Mouse (Mus musculus): ENCODE data around the gene Nudc. TPM values are rescaled to one million over a fixed set of nuclear protein-coding genes. Genes with fewer than 3 reads are reported as not detected.

The Nudc gene
- polyA plus RNA-seq, 1 experiment = 130 TPM

DNA sequence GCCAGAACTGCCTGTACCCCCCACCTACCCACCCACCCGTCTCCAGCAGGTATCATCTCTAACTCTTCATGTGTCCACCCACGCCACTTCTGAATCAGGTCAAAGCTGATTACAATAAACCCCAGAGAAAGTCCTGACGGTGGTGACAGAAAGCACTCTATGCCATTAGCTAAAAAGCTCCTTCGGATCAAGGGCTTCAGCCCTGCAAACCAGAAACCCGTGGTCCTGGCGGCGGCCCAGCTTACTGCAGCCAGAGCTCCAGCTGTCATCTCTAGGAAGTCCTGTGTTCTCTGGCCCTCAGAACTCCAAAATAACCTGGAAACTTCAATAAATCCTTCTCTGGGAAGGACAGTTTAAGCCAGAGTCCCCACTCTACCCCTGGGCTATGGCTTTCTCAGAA is 50.1 kb downstream of the Nudc start:
- Histone ChIP-seq H3K4me2 (ENCODE audit: low read depth) (no peak overlapping the region), H3K36me3 (ENCODE audit: control insufficient read depth, insufficient read depth) (no peaks in the 10 kb centered on the region), H3K4me3 (no peak overlapping the region), H3K79me2 (ENCODE audit: control insufficient read depth, insufficient read depth) (no peaks in the 10 kb centered on the region), H3ac (ENCODE audit: control insufficient read depth, insufficient read length) (no peak overlapping the region), H3K27me3 (ENCODE audit: control insufficient read depth, insufficient read depth, insufficient read length) (peaks cover 34% of the 10 kb centered on the region)
- no peak for TF ChIP-seq TCF12 (IDR thresholded peaks at IDR 0.05; ENCODE audit: insufficient read depth, poor library complexity, severe bottlenecking)
- peak in 1 of 3 experiments; percentile 20 for TF ChIP-seq MYOG (IDR thresholded peaks at IDR 0.05; ENCODE audit: control insufficient read depth in 1 of 3, insufficient read depth in 1 of 3, insufficient read length in 2 of 3, low read depth in 2 of 3)

DNA sequence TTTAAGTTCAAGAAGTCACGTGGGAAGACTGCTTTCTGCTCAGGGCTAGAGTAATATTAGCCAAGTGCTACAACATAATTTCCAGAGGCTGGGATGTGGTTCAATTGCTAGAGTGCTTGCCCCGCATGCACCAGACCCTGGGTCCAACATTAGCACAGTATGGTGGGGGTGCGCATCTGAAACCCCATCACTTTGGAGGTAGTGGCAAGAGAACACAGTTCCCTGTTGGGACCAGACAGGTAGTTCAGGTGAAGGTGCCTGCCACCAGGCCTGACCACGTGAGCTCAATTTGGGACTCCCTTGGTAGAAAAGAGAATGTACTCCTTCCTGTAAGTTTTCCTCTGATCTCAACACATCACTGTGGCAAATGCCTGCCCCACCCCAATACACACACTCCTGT is 50.9 kb downstream of the Nudc start:
- Histone ChIP-seq H3K4me3 (no peak overlapping the region), H3ac (ENCODE audit: control insufficient read depth, insufficient read length) (no peak overlapping the region), H3K4me2 (ENCODE audit: low read depth) (no peak overlapping the region), H3K36me3 (ENCODE audit: control insufficient read depth, insufficient read depth) (no peaks in the 10 kb centered on the region), H3K79me2 (ENCODE audit: control insufficient read depth, insufficient read depth) (no peaks in the 10 kb centered on the region), H3K27me3 (ENCODE audit: control insufficient read depth, insufficient read depth, insufficient read length) (peaks cover 25% of the 10 kb centered on the region)
- TF ChIP-seq MAX (IDR thresholded peaks at IDR 0.05; ENCODE audit: low read depth) = no peak
- TF ChIP-seq TCF3 (IDR thresholded peaks at IDR 0.05; ENCODE audit: insufficient read length, low read depth) = no peak
- TF ChIP-seq POLR2AphosphoS2 (IDR thresholded peaks at IDR 0.05; ENCODE audit: insufficient read length, low read depth) = no peak
- no peak for TF ChIP-seq E2F4 (IDR thresholded peaks at IDR 0.05; ENCODE audit: insufficient read depth)
- TF ChIP-seq USF1 (IDR thresholded peaks at IDR 0.05; ENCODE audit: low read depth) = no peak
- no peak for TF ChIP-seq CEBPB (IDR thresholded peaks at IDR 0.05; ENCODE audit: insufficient read depth, poor library complexity, severe bottlenecking)

DNA sequence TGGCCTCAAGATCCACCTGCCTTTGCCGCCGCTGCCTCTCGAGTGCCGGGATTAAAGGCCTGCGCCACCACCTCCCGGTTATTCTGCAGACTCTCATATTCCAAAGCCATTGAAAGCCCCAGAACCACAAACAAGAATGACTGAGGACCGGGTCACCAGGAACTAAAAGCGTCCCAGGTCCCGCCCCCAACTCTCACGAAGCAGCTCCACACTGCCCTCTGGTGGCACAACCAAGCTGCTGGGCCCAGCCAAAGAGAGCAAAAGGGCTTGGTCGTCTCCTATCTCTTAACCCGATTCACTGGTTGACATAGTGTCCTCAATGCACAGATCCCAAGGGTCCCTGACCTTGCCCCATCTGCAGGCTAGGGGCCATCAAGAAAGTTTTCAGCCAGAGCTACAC is 51.4 kb downstream of the Nudc start:
- TF ChIP-seq MYOG (IDR thresholded peaks at IDR 0.05; ENCODE audit: control insufficient read depth in 1 of 3, insufficient read depth in 1 of 3, insufficient read length in 2 of 3, low read depth in 2 of 3) = no peak
- TF ChIP-seq USF1 (IDR thresholded peaks at IDR 0.05; ENCODE audit: low read depth) = no peak
- no peak for TF ChIP-seq REST (IDR thresholded peaks at IDR 0.05; ENCODE audit: insufficient read depth, insufficient read length)

DNA sequence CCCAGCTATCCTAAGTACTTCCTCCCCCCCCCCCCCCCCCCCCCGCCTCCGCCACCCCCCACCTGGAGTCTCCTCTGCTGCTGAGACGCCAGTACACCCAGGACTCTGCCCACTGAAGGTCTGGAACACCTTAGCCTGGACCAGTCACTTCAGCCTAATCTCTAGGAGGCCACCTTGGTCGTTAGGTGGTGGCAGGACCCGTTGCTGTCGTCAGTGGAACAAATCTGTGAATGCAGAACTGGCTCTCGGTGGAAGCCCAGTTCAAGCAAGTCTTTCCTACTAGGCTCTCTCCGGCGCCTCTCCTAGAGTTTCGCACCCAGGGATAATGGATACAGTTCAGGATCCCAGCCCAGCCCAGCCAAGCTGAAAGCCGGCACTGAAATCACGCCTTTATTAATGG is 51.9 kb downstream of the Nudc start:
- no peak for TF ChIP-seq POLR2AphosphoS2 (IDR thresholded peaks at IDR 0.05; ENCODE audit: insufficient read length, low read depth)
- TF ChIP-seq USF1 (IDR thresholded peaks at IDR 0.05; ENCODE audit: low read depth) = no peak
- TF ChIP-seq TCF3 (IDR thresholded peaks at IDR 0.05; ENCODE audit: insufficient read length, low read depth) = no peak
- TF ChIP-seq E2F4 (IDR thresholded peaks at IDR 0.05; ENCODE audit: insufficient read depth) = no peak
- no peak for TF ChIP-seq TCF12 (IDR thresholded peaks at IDR 0.05; ENCODE audit: insufficient read depth, poor library complexity, severe bottlenecking)
- no peak for TF ChIP-seq CEBPB (IDR thresholded peaks at IDR 0.05; ENCODE audit: insufficient read depth, poor library complexity, severe bottlenecking)
- TF ChIP-seq REST (IDR thresholded peaks at IDR 0.05; ENCODE audit: insufficient read depth, insufficient read length) = no peak
- TF ChIP-seq MYOD1 (IDR thresholded peaks at IDR 0.05; ENCODE audit: control insufficient read depth in 1 of 3, insufficient read length in 2 of 3, low read depth in 2 of 3) = no peak
- no peak for TF ChIP-seq MAX (IDR thresholded peaks at IDR 0.05; ENCODE audit: low read depth)
- no peak for TF ChIP-seq MYOG (IDR thresholded peaks at IDR 0.05; ENCODE audit: control insufficient read depth in 1 of 3, insufficient read depth in 1 of 3, insufficient read length in 2 of 3, low read depth in 2 of 3)
- TF ChIP-seq SRF (IDR thresholded peaks at IDR 0.05; ENCODE audit: control insufficient read depth, insufficient read length, low read depth) = no peak
- no peak for TF ChIP-seq POLR2A (IDR thresholded peaks at IDR 0.05; ENCODE audit: insufficient read length, low read depth)

More for the DNA sequence above, 51.4 kb downstream of the Nudc start:
- H3K4me2 ChIP-seq (ENCODE audit: low read depth) = peak overlapping the region; percentile 74
- H3K4me3 ChIP-seq = no peak overlapping the region
- H3K27me3 ChIP-seq (ENCODE audit: control insufficient read depth, insufficient read depth, insufficient read length) = peaks cover 24% of the 10 kb centered on the region
- H3K36me3 ChIP-seq (ENCODE audit: control insufficient read depth, insufficient read depth) = no peaks in the 10 kb centered on the region
- no peaks in the 10 kb centered on the region for H3K79me2 ChIP-seq (ENCODE audit: control insufficient read depth, insufficient read depth)
- no peak overlapping the region for H3ac ChIP-seq (ENCODE audit: control insufficient read depth, insufficient read length)

DNA sequence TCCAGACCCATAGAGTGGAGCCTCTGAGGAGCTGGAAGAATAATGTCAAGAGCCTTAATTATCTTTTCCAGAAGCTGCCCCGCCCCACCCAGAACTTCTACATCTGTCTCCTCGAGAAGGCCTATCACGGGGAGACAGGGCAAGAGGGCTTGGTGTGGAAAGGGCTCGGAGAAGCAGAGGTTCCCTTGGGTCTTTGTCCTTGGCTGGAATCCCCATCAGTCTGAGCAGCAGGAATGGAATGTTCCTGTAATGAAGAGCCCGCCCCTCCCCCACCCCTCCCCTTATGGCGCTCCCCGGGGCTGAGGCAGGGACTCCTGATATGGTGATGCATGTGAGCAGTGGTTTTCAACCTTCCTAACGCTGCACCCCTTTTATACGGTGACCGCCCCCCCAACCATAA is 54.0 kb downstream of the Nudc start:
- H3K27me3 ChIP-seq (ENCODE audit: control insufficient read depth, insufficient read depth, insufficient read length) = peaks cover 3% of the 10 kb centered on the region
- H3K79me2 ChIP-seq (ENCODE audit: control insufficient read depth, insufficient read depth) = no peaks in the 10 kb centered on the region
- no peak overlapping the region for H3K4me3 ChIP-seq
- TF ChIP-seq CEBPB (IDR thresholded peaks at IDR 0.05; ENCODE audit: insufficient read depth, poor library complexity, severe bottlenecking) (no peak), REST (IDR thresholded peaks at IDR 0.05; ENCODE audit: insufficient read depth, insufficient read length) (no peak), POLR2AphosphoS2 (IDR thresholded peaks at IDR 0.05; ENCODE audit: insufficient read length, low read depth) (no peak), USF1 (IDR thresholded peaks at IDR 0.05; ENCODE audit: low read depth) (no peak), POLR2A (IDR thresholded peaks at IDR 0.05; ENCODE audit: insufficient read length, low read depth) (no peak), TCF3 (IDR thresholded peaks at IDR 0.05; ENCODE audit: insufficient read length, low read depth) (no peak), MAX (IDR thresholded peaks at IDR 0.05; ENCODE audit: low read depth) (no peak), E2F4 (IDR thresholded peaks at IDR 0.05; ENCODE audit: insufficient read depth) (no peak), MYOD1 (IDR thresholded peaks at IDR 0.05; ENCODE audit: control insufficient read depth in 1 of 3, insufficient read length in 2 of 3, low read depth in 2 of 3) (no peak), MYOG (IDR thresholded peaks at IDR 0.05; ENCODE audit: control insufficient read depth in 1 of 3, insufficient read depth in 1 of 3, insufficient read length in 2 of 3, low read depth in 2 of 3) (no peak), TCF12 (IDR thresholded peaks at IDR 0.05; ENCODE audit: insufficient read depth, poor library complexity, severe bottlenecking) (no peak), SRF (IDR thresholded peaks at IDR 0.05; ENCODE audit: control insufficient read depth, insufficient read length, low read depth) (no peak)
- H3K4me2 ChIP-seq (ENCODE audit: low read depth) = peak overlapping the region; percentile 46
- no peak overlapping the region for H3ac ChIP-seq (ENCODE audit: control insufficient read depth, insufficient read length)
- no peaks in the 10 kb centered on the region for H3K36me3 ChIP-seq (ENCODE audit: control insufficient read depth, insufficient read depth)

More for the DNA sequence above, 51.9 kb downstream of the Nudc start:
- Histone ChIP-seq H3K79me2 (ENCODE audit: control insufficient read depth, insufficient read depth) (no peaks in the 10 kb centered on the region), H3K4me3 (no peak overlapping the region), H3K36me3 (ENCODE audit: control insufficient read depth, insufficient read depth) (no peaks in the 10 kb centered on the region), H3K4me2 (ENCODE audit: low read depth) (peak overlapping the region; percentile 74), H3ac (ENCODE audit: control insufficient read depth, insufficient read length) (no peak overlapping the region), H3K27me3 (ENCODE audit: control insufficient read depth, insufficient read depth, insufficient read length) (peaks cover 19% of the 10 kb centered on the region)

Measured in myocyte (in vitro differentiated cells).